Mouse (Mus musculus) cortical plate, adult 2 months (tissue): ENCODE measurements at regions not wholly inside any gene's neighbourhood (a gene's known extent, or its start where the extent isn't known, plus 50 kb on each side); places are given as distances from the start of the nearest gene placed in this dataset.

Experiments
- CTCF ChIP-seq: fragments of 200-500 bp; IDR thresholded peaks from 2 replicates; pipeline ENCODE4 v1.5.1; 2011; ENCODE audit warnings: mild to moderate bottlenecking, control low read depth, low read length; ENCODE audit not compliant: insufficient read depth; ENCODE audit errors: extremely low read depth
- POLR2A ChIP-seq: fragments of 200-500 bp; IDR thresholded peaks from 2 replicates; pipeline ENCODE4 v1.6.1; 2011; ENCODE audit warnings: mild to moderate bottlenecking, low read length, control low read depth; ENCODE audit not compliant: insufficient read depth; ENCODE audit errors: extremely low read depth

DNA sequence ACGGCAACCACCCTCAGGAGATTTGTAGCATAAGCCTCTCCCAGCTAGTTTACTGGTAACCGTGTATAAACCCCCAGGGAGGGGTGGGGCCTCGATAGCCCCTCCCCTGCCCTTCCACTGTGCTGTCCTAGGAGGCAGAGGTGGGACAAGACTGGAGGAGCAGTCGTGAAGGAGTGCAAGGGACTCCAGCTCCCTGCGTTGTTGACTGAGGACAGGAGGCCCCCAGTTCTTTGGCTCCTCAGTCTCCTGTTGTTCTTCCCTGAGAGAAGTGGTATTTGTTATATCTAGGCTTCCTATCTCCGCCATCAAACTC lies 58.5 kb upstream of the Zfp217 start:
- no peak for TF ChIP-seq CTCF
- no peak for TF ChIP-seq POLR2A
